Mouse (Mus musculus) mouse trophoblast stem cell (cell line): Measurements from ENCODE around the gene Nav1.

Experiments used
- in situ Hi-C, 2 experiments: fragments of 300-500 bp; cut with MseI, MboI; formaldehyde crosslinking; loops; 2 replicates in 1 of 2; 3 replicates in 1 of 2; pipeline ENCODE4 v1.15.1; 2025

The Nav1 gene

DNA sequence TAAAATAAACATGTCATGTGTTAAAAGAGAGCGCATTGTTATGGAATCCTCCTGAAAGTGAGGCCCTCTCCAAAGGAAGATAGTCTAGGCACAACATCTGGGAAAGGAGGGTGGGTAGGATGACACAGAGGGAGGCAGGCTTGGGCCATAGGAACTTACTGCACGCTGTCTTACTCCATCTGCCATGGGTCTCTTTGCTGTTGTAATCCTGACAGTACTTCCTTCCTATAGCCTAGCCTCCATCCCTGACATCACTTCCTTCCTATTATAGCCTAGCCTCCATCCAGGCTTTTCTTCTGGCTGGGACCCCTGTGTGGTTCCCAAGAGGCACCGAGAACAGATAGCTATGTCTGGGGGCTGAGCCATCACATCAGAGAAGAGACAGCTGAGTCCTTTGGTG lies 10.2 kb upstream of the Nav1 start:
- in situ Hi-C loops = no loop called here

DNA sequence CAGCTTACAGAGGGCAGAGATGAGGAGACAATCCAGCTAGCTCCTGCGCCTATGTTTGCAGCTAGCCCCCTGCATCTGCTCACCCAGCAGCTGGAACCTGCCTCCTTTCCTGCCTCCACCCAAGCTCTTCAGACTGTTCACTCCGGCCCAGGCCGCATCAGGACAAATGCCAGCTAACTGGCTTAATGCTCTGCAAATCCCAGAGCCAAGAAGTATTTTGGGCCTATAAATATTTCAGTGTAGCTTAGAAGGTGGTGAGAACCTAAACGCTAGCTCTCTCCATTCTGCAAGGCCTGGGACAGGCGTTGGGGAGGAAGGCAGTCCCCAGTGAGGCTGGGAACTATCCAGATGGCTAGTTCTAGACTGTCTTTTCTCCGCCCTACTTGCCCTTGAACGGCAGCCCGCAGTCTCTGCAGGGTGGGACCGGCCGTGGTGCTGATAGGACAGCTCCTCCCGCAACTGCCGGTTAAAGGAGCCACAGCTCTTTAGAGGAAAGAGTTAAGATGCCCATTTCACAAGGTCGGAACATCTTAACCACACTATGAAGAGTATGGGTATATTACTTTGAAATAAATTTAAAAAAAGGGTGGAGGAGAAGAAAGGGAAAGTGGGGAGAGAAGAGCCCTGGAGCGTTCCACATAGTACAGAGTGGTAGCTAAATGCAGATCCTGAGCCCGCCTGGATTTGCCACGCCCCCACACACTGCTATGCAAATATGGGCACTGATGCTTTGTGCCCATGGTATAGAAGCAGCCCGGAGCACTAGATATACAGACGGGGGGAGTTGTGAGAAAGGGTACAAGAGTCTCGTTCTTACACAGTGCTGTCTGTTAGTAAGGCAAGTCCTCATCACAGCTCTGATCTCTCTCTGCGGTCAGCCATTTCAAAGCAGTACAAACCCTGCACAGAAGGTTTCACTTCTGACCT lies 8.9 kb upstream of the Nav1 start:
- in situ Hi-C loops = no loop called here

DNA sequence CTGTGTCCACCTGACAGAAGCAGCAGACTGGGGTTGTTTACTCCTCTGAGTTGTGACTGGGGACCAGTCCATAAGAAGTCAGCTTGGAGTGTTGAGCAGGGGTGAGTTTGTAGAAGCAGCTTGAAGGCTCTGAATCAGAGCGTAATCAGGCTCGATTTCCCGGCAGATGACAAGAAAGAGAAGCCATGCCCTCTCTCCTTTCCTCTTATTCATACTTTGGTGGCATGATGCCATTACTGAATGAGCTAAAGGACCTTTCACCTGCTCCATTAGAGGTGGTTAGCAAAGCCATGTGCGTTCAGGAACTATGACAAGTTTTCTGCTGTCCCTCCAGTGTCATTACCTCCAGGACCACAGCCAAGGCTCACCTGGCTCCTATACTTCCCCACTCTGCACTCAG lies 2.5 kb upstream of the Nav1 start:
- in situ Hi-C loops = no loop called here

DNA sequence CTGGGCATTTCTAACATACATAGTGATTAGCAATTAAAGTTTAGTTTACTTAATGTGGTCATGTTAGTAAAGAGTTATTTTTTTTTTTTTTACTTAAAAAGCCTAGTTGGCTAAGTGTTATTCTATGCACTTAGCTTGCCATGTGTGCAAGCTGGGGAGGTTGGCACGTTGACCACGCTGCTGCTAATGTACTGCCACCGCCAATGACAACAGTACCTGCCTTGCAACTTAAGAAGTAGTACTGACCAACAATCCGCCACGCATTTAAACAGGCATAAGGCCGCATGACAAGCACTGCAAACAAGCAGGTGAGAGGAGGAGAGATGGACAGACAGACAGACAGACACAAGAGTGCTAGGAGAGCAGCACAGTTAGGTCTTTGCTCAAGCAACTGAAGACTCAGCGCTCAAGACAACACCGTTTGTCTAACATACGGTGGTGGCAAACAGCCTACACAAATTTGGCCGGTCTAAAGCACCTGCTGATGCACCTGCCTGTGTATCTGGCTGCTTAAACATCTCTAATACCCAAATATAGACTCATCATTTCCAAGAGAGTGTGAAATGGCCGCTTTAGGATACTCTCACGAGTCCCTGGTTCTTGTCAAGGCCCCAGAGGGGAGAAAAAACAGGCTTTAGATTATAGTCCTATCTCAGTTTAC lies 610 bp downstream of the Nav1 start:
- in situ Hi-C loops = no loop called here

DNA sequence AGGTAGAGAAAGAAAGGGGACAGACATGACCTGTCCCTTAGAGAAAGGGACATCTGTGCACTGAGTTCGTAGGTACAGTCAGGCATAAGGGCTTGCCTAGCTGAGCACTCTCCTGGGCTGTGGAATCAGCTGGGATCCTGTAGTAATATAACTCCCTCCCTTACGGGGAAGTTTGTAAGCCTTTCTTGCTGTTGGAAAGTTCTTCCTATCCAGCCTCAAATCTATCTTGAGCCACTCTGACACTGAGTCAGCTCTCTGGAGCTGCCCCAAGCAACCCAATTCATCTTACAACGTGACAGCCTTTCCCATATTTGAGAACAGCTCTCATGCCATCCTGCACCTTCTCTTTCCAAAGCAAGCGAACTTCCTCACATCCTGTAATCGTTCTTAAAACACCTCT lies 1.6 kb downstream of the Nav1 start:
- in situ Hi-C loops = no loop called here

DNA sequence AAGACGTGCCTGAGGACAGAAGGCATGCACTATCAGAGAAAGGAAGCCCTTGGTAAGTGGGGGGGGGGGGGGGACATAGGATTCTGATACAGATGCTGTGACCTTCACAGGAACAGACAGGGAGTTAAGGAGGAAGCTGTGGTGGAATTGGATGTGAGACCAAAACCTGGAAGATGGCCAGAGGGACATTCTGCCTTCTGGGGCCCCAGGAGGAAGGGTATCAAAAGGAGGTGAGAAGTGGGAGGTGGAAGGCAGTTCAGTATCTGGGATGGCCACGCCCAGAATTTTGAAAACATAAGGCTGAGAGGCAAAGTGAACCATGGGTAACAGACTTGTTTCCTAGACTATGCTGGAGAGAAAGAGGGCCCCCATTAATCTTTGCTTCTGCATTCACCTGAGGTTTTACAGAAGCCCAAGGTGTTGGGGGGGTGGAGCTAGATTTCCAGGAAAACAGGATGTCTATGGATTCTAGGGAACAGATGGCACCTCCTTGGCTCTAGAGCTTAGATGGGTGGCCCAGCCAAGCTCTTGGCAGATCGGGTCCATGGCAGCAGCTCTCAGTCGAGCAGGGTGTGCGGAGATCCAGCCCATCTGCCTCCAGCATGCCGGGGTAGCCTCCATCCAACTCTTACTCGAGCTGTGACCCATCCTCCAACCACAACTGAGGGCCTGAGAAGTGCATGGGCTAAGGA lies 2.6 kb downstream of the Nav1 start:
- in situ Hi-C loops = no loop called here

DNA sequence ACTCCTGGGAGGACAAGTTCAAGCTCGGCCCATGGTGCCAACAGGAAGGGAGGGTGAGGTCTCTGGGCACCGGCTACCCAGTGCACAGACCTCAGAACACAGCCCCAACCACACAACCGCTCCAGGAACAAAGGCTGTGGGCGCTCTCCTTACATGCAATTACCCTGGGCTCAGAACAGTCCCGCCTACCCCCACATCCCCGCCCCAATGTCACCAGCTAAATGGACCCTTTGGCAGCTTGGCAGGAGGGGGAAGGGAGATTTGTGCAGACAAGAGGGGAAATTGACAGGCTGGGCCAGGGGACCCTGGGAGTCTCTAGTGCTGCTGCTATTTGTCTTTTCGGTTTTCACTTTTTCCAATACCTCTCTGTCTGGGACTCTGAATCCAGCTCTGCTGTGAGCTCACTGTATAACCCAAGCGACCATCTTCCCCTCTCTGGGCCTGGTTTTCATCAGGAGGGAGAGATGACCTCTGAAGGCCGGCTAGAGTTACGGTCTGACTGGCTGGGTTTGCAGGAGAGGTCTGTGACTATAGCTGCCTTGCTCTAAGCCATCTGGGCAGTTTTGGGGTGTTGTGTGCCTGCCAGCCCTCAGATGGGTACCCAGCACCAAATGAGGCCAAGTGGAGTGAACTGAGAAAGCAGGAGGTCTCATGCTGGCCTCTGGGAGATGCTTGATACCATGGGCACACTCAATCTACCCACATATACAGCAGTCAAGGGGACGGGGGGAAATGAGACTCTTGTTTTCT lies 3.8 kb downstream of the Nav1 start:
- in situ Hi-C loops = no loop called here

DNA sequence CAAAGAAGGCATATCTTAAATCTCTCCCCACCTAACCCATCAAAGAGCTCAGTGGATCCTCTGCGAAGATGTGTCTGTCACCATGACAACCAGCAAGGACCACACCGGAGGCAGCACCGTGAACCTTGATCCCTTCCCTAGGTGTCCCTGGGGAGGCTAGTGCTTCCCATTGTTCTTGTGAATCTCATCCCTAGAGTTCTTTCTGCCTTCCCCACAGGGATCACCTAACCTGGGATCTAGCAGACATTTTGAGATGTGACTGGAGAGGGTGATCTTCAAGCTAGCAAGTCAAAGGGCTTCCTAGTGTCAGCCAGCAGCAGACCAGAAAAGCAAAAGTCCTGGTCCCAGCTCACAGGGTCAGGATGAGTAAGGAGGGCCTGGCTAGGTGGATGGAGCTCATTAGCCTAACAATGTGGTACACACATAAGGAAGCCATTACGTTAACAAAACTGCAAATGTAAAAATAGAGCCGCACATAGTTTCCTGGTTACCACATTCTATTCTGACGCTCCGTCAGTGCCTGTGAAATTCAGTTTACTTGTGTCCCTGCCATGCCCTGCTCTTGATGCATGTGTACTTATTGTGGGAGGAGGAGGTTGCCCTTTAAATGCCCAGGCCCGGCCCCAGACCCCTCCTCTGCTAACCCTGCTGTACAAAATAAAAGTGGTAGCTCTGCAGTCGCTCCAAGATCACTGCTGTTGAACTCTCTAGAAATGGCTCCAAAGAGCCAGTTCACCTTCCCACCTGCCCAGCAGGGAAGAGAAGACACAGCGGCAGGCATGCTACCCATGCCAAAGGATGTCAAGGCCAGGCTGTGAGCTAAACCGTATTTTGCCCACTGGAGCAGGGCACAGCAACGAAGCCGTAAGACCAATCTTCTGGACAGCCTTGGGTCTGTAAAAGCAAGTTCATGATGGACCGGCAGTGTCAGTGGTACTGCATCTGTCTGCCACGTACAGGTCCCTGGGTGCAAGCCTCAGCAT lies 6.8 kb downstream of the Nav1 start:
- in situ Hi-C loops = no loop called here

DNA sequence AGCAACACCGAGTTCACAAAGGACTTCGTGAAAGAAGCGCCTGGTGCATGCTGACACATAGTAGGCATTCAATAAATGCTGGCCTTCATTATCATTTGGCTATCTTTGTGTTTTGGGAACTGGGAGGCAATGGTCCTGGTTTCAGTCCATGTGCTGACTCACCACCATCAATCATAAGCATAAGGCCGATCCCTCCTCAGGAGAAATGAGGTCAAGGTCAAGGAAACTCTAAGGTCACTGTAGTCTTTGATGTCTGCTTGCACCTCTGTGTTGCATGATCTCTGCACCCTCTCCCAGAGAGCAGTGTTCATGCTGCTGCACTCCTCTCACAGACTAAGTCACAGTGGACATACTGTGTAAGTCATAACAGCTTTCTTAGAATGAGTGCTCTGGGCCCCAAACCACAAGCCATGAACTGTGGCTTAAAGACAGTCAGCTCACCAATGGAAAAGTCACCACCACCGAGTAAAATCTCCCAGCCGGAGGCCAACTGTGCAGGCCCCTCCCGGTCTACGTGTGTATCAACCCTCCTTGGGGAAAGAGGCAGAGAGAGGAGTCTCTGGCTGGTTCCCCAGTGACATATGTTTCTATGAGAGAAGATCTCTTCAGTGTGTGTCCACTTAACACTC lies 8.7 kb downstream of the Nav1 start:
- in situ Hi-C loops = no loop called here

DNA sequence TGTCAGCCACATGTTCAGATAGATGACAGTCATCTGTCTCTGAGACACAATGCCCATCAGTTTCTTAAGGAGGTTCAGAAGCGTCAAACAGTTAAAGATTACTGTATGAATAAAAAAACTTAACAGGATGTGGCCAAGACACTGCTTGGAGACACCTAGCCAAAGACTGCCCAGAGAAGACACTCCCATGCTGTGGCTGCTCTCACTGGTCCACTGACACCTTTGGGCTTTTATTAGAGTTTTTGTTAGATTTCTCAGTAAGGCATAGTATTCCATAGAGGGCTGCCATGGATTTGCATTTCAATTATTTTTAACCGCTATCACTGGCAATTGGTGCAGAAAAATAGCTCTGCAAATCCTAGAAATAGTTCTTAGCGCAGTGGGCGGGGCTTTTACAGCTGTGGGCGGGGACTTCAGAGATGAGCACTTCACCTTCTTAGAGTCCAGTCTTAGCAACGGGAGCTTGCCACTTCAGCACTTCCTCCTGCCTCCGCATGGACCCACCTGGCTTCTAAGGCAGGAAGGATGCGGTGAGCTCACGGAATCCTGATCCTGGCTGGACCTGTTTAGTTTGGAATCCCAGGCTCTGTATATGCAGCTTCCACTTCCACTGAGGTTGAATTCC lies 12.7 kb downstream of the Nav1 start:
- in situ Hi-C loops = no loop called here

DNA sequence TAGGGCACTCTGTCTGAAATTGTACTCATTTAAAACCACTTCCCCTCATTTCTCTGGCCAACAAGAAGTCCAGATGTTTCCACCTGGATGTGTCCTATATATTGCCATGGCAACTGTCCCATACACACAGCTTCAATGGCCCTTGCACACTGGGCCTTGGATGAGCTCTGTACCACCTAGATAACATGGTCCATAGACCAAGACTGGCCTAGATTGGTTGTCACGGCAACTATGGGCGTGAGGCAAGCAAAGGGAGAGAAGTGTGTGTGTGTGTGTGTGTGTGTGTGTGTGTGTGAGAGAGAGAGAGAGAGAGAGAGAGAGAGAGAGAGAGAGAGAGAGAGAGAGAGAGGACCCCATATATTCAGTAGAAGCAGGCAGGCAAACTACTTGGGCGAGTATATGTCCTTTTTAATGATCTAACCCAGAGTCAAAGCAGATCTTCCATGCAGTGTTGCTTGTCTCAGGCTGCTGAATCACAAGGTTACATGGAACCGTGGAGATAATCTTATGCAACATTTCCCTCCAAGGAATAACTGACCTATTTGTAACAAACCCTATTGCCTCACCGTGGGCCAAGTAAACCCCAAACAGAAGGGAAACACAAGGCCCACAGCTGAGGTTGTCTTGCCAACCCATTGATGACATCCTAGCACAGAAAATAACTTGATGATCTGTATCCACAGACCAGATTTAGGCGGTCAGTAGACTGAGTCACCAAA lies 13.4 kb downstream of the Nav1 start:
- in situ Hi-C loops = no loop called here

DNA sequence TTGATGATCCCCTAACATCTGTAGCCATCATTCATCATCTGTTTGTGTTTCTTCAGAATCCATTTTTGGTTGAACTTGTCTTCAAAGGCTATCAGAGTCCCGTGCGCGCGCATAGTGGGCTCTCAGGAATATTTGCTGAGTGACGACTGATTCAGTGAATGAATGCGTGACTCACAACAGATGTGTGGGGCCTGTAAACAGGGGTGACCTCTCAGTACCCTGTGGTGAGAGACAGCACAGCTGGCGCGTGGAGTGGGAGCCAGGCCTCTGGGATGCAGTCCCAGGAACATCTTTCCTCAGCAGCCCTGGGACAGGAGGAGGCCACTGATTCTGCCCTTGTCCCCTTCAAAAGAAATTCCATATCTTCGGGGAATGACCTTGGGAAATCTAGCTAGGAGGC lies 16.3 kb downstream of the Nav1 start:
- in situ Hi-C loops = no loop called here

DNA sequence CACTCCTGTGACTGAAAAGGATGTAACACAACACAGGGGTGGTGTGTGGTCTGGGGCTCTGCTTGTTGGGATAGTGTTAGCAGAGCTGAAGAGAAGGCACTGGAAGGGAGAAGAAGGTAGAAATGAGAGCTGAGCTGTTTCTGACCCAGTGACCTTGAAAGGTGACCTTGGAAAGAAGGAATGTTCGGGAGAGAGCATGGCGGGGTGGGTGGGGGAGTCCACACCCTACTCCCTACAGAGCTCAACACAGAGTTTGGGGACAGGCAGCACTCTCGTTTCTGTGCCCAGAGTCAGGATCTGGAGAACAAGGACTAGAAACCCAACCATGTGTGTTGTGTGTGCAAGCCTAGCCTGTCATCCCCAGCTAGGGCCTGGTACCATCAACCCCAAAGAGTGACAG lies 18.1 kb downstream of the Nav1 start:
- in situ Hi-C loops = no loop called here

DNA sequence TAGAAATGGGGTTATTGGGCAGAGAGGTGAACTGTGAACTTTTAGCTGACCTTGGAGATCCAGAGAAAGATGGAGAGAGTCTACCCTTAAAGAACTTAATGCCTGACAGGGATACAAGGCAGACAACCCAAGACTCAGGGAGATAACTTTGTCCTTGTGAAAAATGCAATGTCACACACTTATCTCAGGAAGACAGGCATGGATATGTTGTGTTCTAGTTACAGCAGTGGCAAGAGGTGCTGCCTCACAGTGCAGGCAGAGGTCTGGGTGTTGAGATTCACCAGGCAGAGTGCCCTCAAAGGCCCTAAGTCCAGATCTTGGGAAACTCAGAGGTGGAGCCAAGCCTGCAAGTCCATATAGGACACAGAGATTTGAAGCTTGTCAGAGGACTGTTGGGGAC lies 20.2 kb downstream of the Nav1 start:
- in situ Hi-C loops = no loop called here

DNA sequence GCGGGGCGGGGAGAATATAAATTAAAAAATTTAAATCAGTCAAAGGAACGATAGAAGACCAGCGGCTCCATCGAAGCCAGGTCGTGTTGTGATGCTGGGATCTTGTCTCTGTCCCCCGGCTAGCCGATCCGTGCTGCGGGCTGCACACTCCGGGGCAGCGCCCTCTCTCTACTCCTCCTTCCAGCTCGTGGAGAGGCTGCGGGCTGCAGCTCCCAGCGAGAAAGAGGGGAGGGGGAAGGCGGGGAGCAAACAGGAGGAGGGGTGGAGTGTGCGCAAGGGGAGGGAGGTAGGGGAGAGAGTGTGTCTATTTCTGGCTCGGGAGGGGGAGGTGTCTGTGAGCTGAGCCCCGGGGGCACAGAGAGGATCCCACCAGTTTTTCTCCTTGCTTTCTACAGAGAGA lies 21.5 kb downstream of the Nav1 start:
- in situ Hi-C loops = no loop called here

DNA sequence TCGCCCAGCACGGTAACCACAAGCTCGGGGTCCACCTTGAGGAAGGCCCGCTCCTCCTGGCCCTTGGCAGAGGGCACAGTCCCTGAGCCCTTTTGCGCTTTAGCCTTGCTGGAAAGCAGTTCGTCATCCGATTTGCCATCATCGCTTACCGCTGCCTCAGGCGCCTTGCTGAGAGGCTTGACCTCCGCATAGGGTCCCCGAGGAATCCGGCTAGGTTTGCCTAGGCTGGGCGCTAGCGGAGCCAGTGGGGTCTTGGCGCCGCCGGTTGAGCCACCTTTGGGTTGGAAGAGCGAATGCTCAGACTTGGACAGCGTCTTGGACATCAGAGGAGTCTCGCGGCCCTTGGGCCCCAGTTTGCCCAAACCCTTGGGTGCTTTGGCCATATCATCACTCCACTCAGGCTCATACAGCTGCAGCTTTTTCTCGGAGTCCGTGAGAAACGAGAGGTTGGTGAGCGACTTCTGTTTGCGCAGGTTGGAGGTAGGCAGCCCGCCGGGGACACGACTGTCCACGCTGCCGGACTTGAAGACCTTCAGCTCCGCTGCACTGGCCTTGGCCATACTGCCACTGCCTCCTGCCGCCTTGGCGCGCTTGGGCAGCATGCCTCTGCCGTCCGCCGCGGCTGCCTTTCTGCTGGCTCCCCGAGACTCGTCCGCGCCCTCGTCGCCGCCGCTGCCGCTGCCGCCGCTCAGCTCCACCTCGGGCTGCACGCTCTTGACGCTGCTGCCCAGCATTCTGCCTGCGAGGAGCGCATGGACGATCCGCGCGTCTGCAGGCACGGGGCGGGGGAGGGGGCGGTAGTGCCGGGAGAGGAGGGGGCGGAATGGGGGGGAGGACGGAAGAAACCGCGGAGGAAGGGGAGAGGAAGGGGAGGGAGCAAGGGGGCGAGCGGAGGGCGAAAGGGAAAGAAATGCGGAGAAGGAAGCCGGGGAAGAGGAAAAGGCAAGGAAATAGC lies 22.2 kb downstream of the Nav1 start:
- in situ Hi-C loops = no loop called here

DNA sequence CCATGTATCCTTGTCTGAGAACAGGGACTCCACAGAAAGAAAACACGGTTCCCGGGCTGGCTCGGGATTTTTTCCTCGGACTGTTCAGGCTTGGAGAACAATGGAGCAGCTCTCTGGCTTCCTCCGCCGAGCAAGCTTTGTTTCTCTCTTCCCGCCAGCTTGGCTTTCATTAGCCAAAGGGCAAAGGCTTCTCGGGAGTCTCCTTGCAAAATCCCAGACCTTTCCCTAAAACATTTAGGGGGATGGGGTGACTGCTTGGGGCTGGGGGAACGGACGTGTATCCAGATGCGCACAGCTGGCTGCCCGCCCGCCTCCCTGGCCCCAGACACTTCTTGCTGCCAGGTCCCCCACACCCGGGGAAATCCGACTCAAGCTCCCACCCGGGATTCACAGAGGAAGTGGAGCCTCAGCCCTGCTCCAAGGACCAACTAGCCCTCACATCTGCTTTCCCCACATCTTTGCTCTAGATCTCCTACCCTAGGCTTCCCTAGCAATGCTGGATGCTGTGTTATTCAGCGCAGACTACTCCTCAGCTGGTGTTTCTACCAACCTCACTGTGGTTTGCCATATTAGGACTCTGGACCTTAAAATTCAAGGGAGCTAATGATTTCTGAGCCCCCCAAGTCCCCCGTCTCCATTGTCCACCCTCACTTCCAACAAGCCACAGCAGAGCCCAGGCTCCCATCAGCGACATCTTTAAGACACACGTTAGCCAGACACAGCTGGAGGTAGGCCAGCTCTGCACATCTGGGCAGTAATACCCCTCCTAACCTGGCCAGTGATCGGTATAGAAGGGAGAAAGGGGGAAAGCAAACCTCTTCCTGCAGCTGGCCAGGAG lies 23.2 kb downstream of the Nav1 start:
- in situ Hi-C loops = no loop called here
